Mouse (Mus musculus) spleen, adult 2 months (tissue): ENCODE measurements around the gene Efemp2. TPM values are rescaled to one million over a fixed set of nuclear protein-coding genes. Genes with fewer than 3 reads are reported as not detected.

ENCODE experiments used
- DNase-seq, 2 experiments: peaks; one replicate each; pipeline versions ENCODE4 v3.0.0 to v3.0.0-alpha.2; 2012 to 2021; ENCODE audit warnings: low spot score in 2 of 2, low read depth in 1 of 2
- H3K27ac ChIP-seq: fragments of 200-500 bp; 2 replicates; pipeline ENCODE4 v1.5.1; 2012; ENCODE audit warnings: low read length, inconsistent platforms; ENCODE audit not compliant: insufficient read depth
- H3K27me3 ChIP-seq: fragments of 200-500 bp; 2 replicates; pipeline ENCODE4 v1.6.1; 2012; ENCODE audit warnings: mild to moderate bottlenecking, moderate library complexity, low read length, inconsistent platforms; ENCODE audit not compliant: control insufficient read depth, insufficient read depth
- H3K36me3 ChIP-seq: fragments of 200-500 bp; 2 replicates; pipeline ENCODE4 v1.6.1; 2012; ENCODE audit warnings: mild to moderate bottlenecking, low read length, inconsistent platforms; ENCODE audit not compliant: control insufficient read depth, insufficient read depth
- H3K4me1 ChIP-seq: fragments of 200-500 bp; 2 replicates; pipeline ENCODE4 v1.6.1; 2011; ENCODE audit warnings: inconsistent platforms; ENCODE audit not compliant: control insufficient read depth, insufficient read depth, insufficient read length
- H3K4me3 ChIP-seq: fragments of 200-500 bp; 2 replicates; pipeline ENCODE4 v1.5.1; 2011; ENCODE audit warnings: mild to moderate bottlenecking, inconsistent platforms; ENCODE audit not compliant: insufficient read depth, insufficient read length; ENCODE audit errors: extremely low read depth
- CTCF ChIP-seq: fragments of 200-500 bp; IDR thresholded peaks from 2 replicates; pipeline ENCODE4 v1.5.1; 2011; ENCODE audit warnings: mild to moderate bottlenecking, inconsistent platforms; ENCODE audit not compliant: insufficient read depth, insufficient read length, insufficient replicate concordance; ENCODE audit errors: extremely low read depth
- POLR2A ChIP-seq: fragments of 200-500 bp; IDR thresholded peaks from 2 replicates; pipeline ENCODE4 v1.6.1; 2011; ENCODE audit warnings: low read depth, low read length, inconsistent platforms
- WGBS: fragments of 180-500 bp; shearing (Covaris S2); methylation state at CpG from one replicate; pipeline ENCODE4 v1.1.7; 2018; 5-methylcytosine and 5-hydroxymethylcytosine counted together
- polyA plus RNA-seq: library from polyadenylated mRNA; depleted of rRNA; stranded (reverse); fragments of >200 nt; gene quantifications from 2 replicates; pipeline ENCODE4 v1.2.3, GENCODE M21; 2012

Gene Efemp2
- polyA plus RNA-seq, 1 experiment = 21.7 TPM

GRCm38 (mm10) chr19:5429219-5429618 lies 44.5 kb upstream of the Efemp2 start:
- no peak for DNase-seq
- no peak overlapping the region for H3K27ac ChIP-seq
- H3K27me3 ChIP-seq = no peaks in the 10 kb centered on the region
- H3K36me3 ChIP-seq = peaks cover 14% of the 10 kb centered on the region
- no peak overlapping the region for H3K4me3 ChIP-seq
- peaks cover 20% of the 10 kb centered on the region for H3K4me1 ChIP-seq
- TF ChIP-seq CTCF (no peak), POLR2A (no peak)
- WGBS = 81% methylated on average over 4 of the region's 4 CpGs

- WGBS = 81% methylated on average over 8 of the region's 8 CpGs
- H3K4me3 ChIP-seq = no peak overlapping the region
- no peak overlapping the region for H3K27ac ChIP-seq
- H3K27me3 ChIP-seq = no peaks in the 10 kb centered on the region
- no peak for DNase-seq
- TF ChIP-seq CTCF (no peak), POLR2A (no peak)
- H3K36me3 ChIP-seq = peaks cover 14% of the 10 kb centered on the region
- H3K4me1 ChIP-seq = peaks cover 20% of the 10 kb centered on the region
Observed at GRCm38 (mm10) chr19:5429806-5430205, 43.9 kb upstream of the Efemp2 start.

GRCm38 (mm10) chr19:5430408-5430807 lies 43.3 kb upstream of the Efemp2 start:
- Histone ChIP-seq H3K27ac (no peak overlapping the region), H3K4me1 (peaks cover 20% of the 10 kb centered on the region), H3K36me3 (peaks cover 14% of the 10 kb centered on the region), H3K27me3 (no peaks in the 10 kb centered on the region), H3K4me3 (no peak overlapping the region)
- no peak for DNase-seq
- 50% methylated on average over 1 of the region's 1 CpGs for WGBS
- TF ChIP-seq POLR2A (no peak), CTCF (no peak)

GRCm38 (mm10) chr19:5431911-5432464 lies 41.8 kb upstream of the Efemp2 start:
- H3K27me3 ChIP-seq = no peaks in the 10 kb centered on the region

GRCm38 (mm10) chr19:5432992-5433852 lies 40.5 kb upstream of the Efemp2 start:
- Histone ChIP-seq H3K27me3 (no peaks in the 10 kb centered on the region), H3K4me1 (peaks cover 9% of the 10 kb centered on the region; the same call in 1 of the 2 replicates), H3K27ac (peak overlapping the region; percentile 83), H3K36me3 (no peaks in the 10 kb centered on the region), H3K4me3 (peak overlapping the region; percentile 62)
- WGBS = 1% methylated on average over 16 of the region's 16 CpGs
- DNase-seq = peak; percentile 35 to 54
- no peak for TF ChIP-seq POLR2A
- peak; percentile 39; the same call in 1 of the 2 replicates for TF ChIP-seq CTCF

More at GRCm38 (mm10) chr19:5431911-5432464, 41.8 kb upstream of the Efemp2 start:
- H3K36me3 ChIP-seq = peaks cover 3% of the 10 kb centered on the region
- TF ChIP-seq CTCF = no peak
- TF ChIP-seq POLR2A = no peak
- no peak overlapping the region for H3K27ac ChIP-seq
- 67% methylated on average over 4 of the region's 4 CpGs for WGBS
- no peak overlapping the region for H3K4me3 ChIP-seq
- DNase-seq = no peak
- H3K4me1 ChIP-seq = peaks cover 9% of the 10 kb centered on the region; the same call in 1 of the 2 replicates

GRCm38 (mm10) chr19:5433951-5434350 lies 39.8 kb upstream of the Efemp2 start:
- Histone ChIP-seq H3K27me3 (no peaks in the 10 kb centered on the region), H3K27ac (peak overlapping the region; percentile 83; the same call in 1 of the 2 replicates), H3K36me3 (no peaks in the 10 kb centered on the region), H3K4me3 (0 out of 2 replicates have a peak overlapping the region, but pooled peaks have one; percentile 62), H3K4me1 (peaks cover 9% of the 10 kb centered on the region; the same call in 1 of the 2 replicates)
- DNase-seq = no peak
- 59% methylated on average over 7 of the region's 7 CpGs for WGBS
- TF ChIP-seq CTCF = no peak
- TF ChIP-seq POLR2A = no peak
